Mouse (Mus musculus) lung, postnatal 14 days (tissue): ENCODE measurements around the gene Hapln2.

ENCODE experiments used
- DNase-seq: peaks from one replicate; pipeline ENCODE4 v3.0.0; 2021

Hapln2 gene

DNA sequence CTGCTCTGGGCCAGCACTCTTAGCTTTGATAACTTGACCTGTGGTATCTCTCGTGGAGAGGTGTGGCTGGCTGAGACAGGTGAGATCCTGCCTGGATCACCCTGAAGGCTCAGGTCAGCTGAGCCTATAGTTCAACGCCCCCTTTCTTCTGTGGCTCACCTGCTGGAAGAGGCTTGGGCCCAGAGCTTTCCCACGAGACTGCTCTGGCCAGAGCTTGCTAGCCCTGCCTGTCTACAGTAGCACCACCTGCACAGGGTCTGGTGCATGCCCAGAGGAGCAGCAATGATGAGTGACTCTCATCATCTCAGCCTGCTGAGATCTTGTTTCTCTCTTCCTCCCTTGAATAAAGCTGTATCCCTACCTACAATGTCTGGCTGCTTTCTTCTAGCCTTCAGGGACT, 47.3 kb downstream of the Hapln2 start:
- DNase-seq: no peak

DNA sequence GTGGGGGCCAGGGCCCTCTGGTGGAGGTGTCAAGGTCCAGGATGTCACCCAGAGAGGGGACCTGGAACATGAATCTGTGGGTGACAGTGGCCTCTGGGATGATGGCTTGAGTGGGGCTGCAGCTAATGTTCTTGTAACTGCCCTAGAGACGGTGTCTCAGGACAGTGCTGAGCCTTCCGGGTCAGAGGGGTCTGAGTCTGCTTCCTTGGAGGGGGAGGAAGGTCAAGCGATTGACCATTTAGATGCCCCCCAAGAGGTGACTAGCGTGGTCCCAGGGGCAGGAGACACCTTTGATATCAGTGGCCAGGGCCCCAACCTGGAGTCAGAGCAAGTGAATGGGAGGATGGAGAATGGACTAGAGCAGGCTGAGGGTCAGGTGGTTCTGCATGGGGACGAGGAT, 47.9 kb downstream of the Hapln2 start:
- DNase-seq: no peak

DNA sequence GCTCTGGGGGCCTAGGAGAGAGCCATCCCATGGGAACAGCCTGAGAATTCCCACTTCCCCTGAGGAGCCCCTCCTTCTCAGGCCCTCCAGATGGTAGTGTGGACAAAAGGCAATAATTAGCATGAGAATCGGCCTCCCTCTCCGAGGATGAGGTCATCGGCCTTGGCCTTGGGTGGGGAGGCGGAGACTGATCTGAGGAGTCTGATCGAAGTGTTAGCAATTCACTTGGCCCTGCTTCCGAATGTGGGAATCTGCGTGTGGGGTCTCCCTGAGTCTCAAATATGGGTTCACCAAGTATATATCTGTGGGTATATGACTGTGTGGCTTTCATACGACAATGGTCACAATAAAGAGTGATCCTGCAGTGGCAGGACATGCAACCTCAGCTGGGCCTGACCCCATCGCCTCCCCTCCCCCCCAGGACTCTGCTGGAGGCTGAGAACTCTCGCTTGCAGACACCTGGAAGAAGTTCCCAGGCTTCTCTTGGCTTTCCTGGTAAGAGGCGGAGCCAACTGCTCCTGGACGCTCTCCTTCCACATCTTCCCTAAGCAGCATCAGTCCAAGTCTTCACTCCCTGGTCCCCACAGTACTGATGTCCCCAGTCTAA, 52.9 kb downstream of the Hapln2 start:
- no peak for DNase-seq

DNA sequence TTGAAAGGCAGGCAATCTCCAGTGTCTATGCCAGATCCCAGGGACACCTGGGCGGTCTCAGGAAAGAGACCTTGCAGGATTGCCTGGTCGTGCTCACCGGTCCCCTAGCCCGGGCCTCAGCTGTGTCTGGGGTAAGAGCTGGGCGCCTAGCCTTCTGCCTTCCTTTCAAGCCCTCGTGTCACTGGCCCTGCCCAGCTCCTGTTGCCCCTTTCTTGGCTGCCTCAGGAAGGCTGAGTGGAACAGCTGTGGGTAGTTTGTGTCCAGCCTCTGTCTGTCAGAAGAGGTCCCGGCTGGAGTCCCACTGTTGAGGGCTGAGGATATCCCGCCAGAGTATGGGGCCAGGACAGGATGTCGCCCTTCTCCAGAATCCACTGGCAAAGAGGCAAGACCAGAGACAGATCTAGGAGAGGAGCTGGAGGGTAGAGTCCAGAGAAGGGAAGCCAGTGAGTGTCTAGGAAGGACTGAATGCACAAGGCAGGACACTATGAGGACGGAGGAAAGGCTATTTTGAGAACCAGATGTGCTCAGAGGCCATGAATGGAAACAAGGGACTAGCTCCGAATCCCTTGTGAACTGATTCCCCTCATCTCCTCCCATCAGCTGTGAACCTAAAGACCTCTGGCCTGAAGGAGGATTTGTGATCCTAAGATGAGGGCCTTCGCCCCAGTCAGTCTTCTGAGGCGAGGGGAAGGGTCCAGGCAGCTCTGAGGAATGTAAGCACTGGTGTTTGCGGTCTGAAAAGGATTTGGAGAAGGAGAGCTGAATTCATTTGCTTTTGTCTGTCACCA, 53.6 kb downstream of the Hapln2 start:
- DNase-seq: no peak

DNA sequence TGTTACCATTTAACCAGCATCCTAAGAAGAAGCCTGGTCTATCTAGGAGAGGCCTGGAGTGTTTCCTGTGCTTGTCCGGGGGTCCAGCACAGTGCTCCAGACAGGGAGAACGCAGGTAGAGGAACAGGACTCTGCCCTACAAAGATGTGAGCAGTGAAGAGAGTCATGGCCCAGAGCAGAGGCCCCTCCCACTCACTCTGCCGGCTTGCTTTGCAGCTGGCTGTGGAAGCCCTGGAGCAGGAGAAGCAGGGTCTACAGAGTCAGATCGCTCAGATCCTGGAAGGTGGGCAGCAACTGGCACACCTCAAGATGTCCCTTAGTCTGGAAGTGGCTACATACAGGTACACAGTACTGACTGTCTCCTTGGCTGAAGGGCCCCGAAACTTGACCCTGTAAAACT, 54.6 kb downstream of the Hapln2 start:
- DNase-seq: no peak

DNA sequence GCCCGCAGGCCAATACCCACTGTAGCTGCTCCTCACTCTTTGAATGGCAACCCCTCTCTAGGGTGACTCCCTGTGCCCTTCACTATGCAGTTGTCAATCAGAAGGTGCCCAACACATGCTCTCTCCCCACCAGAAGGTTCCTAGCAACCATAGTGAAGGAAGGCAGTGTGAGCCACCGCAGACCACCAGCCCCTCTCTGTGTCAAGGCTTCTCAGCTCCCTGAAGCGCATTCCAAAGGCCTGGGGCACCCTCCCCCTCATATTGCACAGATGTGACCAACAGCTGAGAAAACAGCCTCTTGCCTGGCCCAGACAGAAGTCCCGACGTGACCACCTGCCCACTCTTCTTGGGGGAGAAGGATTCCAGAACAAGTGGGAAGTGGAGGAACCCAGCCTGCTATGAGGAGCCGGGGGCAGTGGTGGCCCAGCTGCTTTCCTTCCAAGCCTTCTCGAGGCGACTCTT, 55.1 kb downstream of the Hapln2 start:
- no peak for DNase-seq
